Mouse (Mus musculus): ENCODE data around the gene Adamtsl1. TPM values are rescaled to one million over a fixed set of nuclear protein-coding genes. Genes with fewer than 3 reads are reported as not detected.

Gene Adamtsl1
- polyA plus RNA-seq, 1 experiment from 2014 or later = 14.2 TPM

- Histone ChIP-seq H3K4me2 (no peak overlapping the region), H3K9ac (no peak overlapping the region), H3K27me3 (ENCODE audit: insufficient read depth, low read length) (no peaks in the 10 kb centered on the region), H3K4me1 (ENCODE audit: insufficient read depth) (no peaks in the 10 kb centered on the region), H3K9me3 (ENCODE audit: low read depth, low read length) (no peaks in the 10 kb centered on the region), H3K36me3 (ENCODE audit: insufficient read depth) (no peaks in the 10 kb centered on the region), H3K27ac (ENCODE audit: low read depth) (no peak overlapping the region), H3K4me3 (ENCODE audit: low read depth, low read length) (no peak overlapping the region)
- DNase-seq (no peak), ATAC-seq (ENCODE audit: insufficient read depth) (no peak)
- no peak for TF ChIP-seq CTCF (IDR thresholded peaks at IDR 0.05; ENCODE audit: low read depth)
- WGBS = 65% methylated on average over 4 of the region's 4 CpGs
Measured at GRCm38 (mm10) chr4:86158551-86158950, 644.6 kb downstream of the Adamtsl1 start.

- no peak overlapping the region for H3K4me3 ChIP-seq (ENCODE audit: low read depth, low read length)
- H3K4me2 ChIP-seq = no peak overlapping the region
- H3K9ac ChIP-seq = no peak overlapping the region
- H3K27me3 ChIP-seq (ENCODE audit: insufficient read depth, low read length) = no peaks in the 10 kb centered on the region
- TF ChIP-seq CTCF (IDR thresholded peaks at IDR 0.05; ENCODE audit: low read depth) = no peak
- no peaks in the 10 kb centered on the region for H3K36me3 ChIP-seq (ENCODE audit: insufficient read depth)
- no peak for DNase-seq
- no peak overlapping the region for H3K27ac ChIP-seq (ENCODE audit: low read depth)
- H3K4me1 ChIP-seq (ENCODE audit: insufficient read depth) = no peaks in the 10 kb centered on the region
- 54% methylated on average over 1 of the region's 1 CpGs for WGBS
- H3K9me3 ChIP-seq (ENCODE audit: low read depth, low read length) = no peaks in the 10 kb centered on the region
- ATAC-seq (ENCODE audit: insufficient read depth) = no peak
Measured at GRCm38 (mm10) chr4:86159362-86159761, 645.4 kb downstream of the Adamtsl1 start.

- H3K4me1 ChIP-seq (ENCODE audit: insufficient read depth) = no peaks in the 10 kb centered on the region
- no peaks in the 10 kb centered on the region for H3K27me3 ChIP-seq (ENCODE audit: insufficient read depth, low read length)
- TF ChIP-seq CTCF (IDR thresholded peaks at IDR 0.05; ENCODE audit: low read depth) = no peak
- H3K36me3 ChIP-seq (ENCODE audit: insufficient read depth) = no peaks in the 10 kb centered on the region
- no peak overlapping the region for H3K9ac ChIP-seq
- H3K4me2 ChIP-seq = no peak overlapping the region
- ATAC-seq (ENCODE audit: insufficient read depth) (no peak), DNase-seq (no peak)
- H3K9me3 ChIP-seq (ENCODE audit: low read depth, low read length) = no peaks in the 10 kb centered on the region
- 93% methylated on average over 10 of the region's 10 CpGs for WGBS
- no peak overlapping the region for H3K27ac ChIP-seq (ENCODE audit: low read depth)
- H3K4me3 ChIP-seq (ENCODE audit: low read depth, low read length) = no peak overlapping the region
Measured at GRCm38 (mm10) chr4:86170763-86171162, 656.8 kb downstream of the Adamtsl1 start.

DNA sequence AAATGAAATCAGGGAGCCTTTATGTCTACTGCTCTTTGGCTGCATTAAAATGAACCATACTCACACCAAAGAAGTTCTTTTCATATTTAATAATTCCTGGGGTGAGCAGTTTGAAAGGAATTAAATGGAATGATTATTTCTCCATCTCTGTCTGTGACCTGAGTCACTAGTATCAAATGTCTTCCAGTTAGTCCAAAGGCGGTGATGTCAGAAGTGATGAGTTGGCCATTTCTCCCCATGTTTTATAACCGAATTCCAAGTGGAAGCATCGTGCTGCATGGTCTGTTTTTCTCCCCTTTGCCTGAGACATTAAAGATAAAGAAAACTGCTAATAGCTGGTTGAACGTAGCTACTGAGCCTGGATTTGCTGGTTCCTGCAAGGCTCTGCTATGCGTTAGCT lies 657.5 kb downstream of the Adamtsl1 start:
- DNase-seq = no peak
- Histone ChIP-seq H3K4me1 (ENCODE audit: insufficient read depth) (no peaks in the 10 kb centered on the region), H3K9me3 (ENCODE audit: low read depth, low read length) (no peaks in the 10 kb centered on the region), H3K27me3 (ENCODE audit: insufficient read depth, low read length) (no peaks in the 10 kb centered on the region), H3K9ac (no peak overlapping the region), H3K4me3 (ENCODE audit: low read depth, low read length) (no peak overlapping the region), H3K27ac (ENCODE audit: low read depth) (no peak overlapping the region), H3K36me3 (ENCODE audit: insufficient read depth) (no peaks in the 10 kb centered on the region), H3K4me2 (no peak overlapping the region)
- no peak for ATAC-seq (ENCODE audit: insufficient read depth)
- TF ChIP-seq CTCF (IDR thresholded peaks at IDR 0.05; ENCODE audit: low read depth) = no peak
- 59% methylated on average over 5 of the region's 5 CpGs for WGBS

DNA sequence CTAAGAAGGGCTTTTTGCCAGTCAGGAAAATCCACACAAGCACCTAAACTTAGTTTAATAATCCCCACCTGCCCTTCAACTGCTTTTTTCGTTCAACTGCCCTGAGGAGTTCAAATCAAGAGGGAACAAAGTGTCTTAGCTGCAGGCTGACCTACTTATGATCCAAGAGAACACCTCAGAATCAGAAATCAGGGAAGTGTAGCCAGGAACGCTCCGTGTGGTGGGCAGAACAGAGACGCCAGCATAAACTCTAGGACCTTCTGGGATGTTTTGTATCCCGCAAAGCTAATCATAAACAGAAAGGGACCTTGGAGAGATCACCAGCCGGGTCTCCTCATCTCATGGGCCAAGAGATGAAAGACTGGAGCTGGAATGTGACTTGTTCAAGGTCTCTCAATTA lies 663.5 kb downstream of the Adamtsl1 start:
- no peak overlapping the region for H3K4me2 ChIP-seq
- no peaks in the 10 kb centered on the region for H3K36me3 ChIP-seq (ENCODE audit: insufficient read depth)
- no peak overlapping the region for H3K4me3 ChIP-seq (ENCODE audit: low read depth, low read length)
- ATAC-seq (ENCODE audit: insufficient read depth) (no peak), DNase-seq (no peak)
- 85% methylated on average over 6 of the region's 6 CpGs for whole genome bisulfite sequencing
- H3K27me3 ChIP-seq (ENCODE audit: insufficient read depth, low read length) = no peaks in the 10 kb centered on the region
- no peak overlapping the region for H3K9ac ChIP-seq
- no peaks in the 10 kb centered on the region for H3K4me1 ChIP-seq (ENCODE audit: insufficient read depth)
- H3K27ac ChIP-seq (ENCODE audit: low read depth) = no peak overlapping the region
- no peaks in the 10 kb centered on the region for H3K9me3 ChIP-seq (ENCODE audit: low read depth, low read length)
- no peak for TF ChIP-seq CTCF (IDR thresholded peaks at IDR 0.05; ENCODE audit: low read depth)

- Histone ChIP-seq H3K9ac (no peak overlapping the region), H3K4me1 (ENCODE audit: insufficient read depth) (no peaks in the 10 kb centered on the region), H3K4me2 (no peak overlapping the region), H3K9me3 (ENCODE audit: low read depth, low read length) (no peaks in the 10 kb centered on the region), H3K27me3 (ENCODE audit: insufficient read depth, low read length) (no peaks in the 10 kb centered on the region), H3K36me3 (ENCODE audit: insufficient read depth) (no peaks in the 10 kb centered on the region), H3K4me3 (ENCODE audit: low read depth, low read length) (no peak overlapping the region), H3K27ac (ENCODE audit: low read depth) (no peak overlapping the region)
- TF ChIP-seq CTCF (IDR thresholded peaks at IDR 0.05; ENCODE audit: low read depth) = no peak
- DNase-seq (no peak), ATAC-seq (ENCODE audit: insufficient read depth) (no peak)
- WGBS = 73% methylated on average over 14 of the region's 14 CpGs
Measured at GRCm38 (mm10) chr4:86178116-86178515, 664.1 kb downstream of the Adamtsl1 start.

GRCm38 (mm10) chr4:86183701-86184173 lies 669.8 kb downstream of the Adamtsl1 start:
- Histone ChIP-seq H3K27me3 (ENCODE audit: insufficient read depth, low read length) (no peaks in the 10 kb centered on the region), H3K9ac (no peak overlapping the region), H3K4me3 (ENCODE audit: low read depth, low read length) (no peak overlapping the region), H3K9me3 (ENCODE audit: low read depth, low read length) (no peaks in the 10 kb centered on the region), H3K4me2 (no peak overlapping the region), H3K4me1 (ENCODE audit: insufficient read depth) (no peaks in the 10 kb centered on the region), H3K36me3 (ENCODE audit: insufficient read depth) (no peaks in the 10 kb centered on the region), H3K27ac (ENCODE audit: low read depth) (no peak overlapping the region)
- ATAC-seq (ENCODE audit: insufficient read depth) = no peak
- no peak for DNase-seq
- WGBS = 55% methylated on average over 1 of the region's 1 CpGs
- TF ChIP-seq CTCF (IDR thresholded peaks at IDR 0.05; ENCODE audit: low read depth) = no peak

GRCm38 (mm10) chr4:86189853-86190252 lies 675.9 kb downstream of the Adamtsl1 start:
- WGBS = 37% methylated on average over 2 of the region's 2 CpGs
- Histone ChIP-seq H3K9me3 (ENCODE audit: low read depth, low read length) (no peaks in the 10 kb centered on the region), H3K36me3 (ENCODE audit: insufficient read depth) (no peaks in the 10 kb centered on the region), H3K27ac (ENCODE audit: low read depth) (no peak overlapping the region), H3K4me3 (ENCODE audit: low read depth, low read length) (no peak overlapping the region), H3K27me3 (ENCODE audit: insufficient read depth, low read length) (no peaks in the 10 kb centered on the region), H3K4me1 (ENCODE audit: insufficient read depth) (peaks cover 4% of the 10 kb centered on the region; the same call in 1 of the 2 replicates), H3K4me2 (no peak overlapping the region), H3K9ac (no peak overlapping the region)
- DNase-seq (peak; percentile 46), ATAC-seq (ENCODE audit: insufficient read depth) (no peak)
- no peak for TF ChIP-seq CTCF (IDR thresholded peaks at IDR 0.05; ENCODE audit: low read depth)
